Mouse (Mus musculus): Measurements from ENCODE around the gene Dgke. TPM values are rescaled to one million over a fixed set of nuclear protein-coding genes. Genes with fewer than 3 reads are reported as not detected.
"Not testable (repeated sequence)": the region's sequence is repeated elsewhere in the genome, so short reads cannot be mapped to it uniquely, and the experiment has no call there.

Dgke gene
- polyA plus RNA-seq, 2 experiments from 2014 or later: 3.7 to 4.9 TPM

DNA sequence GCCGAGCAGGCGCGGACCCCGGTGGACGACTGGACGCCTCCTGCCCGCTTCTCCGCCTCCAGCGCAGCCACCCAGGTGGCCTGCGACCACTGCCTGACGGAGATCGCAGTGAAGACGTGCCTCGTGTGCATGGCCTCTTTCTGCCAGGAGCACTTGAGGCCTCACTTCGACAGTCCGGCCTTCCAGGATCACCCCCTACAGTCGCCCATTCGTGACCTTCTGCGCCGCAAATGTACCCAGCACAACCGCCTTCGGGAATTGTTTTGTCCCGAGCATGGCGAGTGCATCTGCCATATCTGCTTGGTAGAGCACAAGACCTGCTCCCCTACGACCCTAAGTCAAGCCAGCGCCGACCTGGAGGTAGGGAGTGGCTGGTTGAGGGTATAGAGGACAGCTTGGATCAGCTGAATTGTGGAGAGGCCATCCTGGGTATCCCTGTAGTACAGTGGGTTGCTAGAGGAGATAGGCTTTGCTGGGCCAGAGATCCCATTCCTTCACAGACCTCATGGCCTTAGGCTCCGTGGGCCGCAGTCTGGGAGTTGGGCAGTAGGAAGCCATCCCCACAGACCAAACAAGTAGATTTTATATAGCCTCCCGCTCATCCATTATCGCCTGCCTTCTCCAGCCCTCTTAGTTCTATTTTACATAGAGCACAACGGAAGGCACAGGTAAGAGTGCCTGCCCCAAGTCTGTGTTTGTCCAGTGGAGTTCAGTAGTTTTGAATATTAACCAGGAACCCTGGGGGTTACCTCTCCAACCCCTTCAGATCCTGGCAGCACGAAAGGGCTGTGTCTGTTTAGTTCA, 66.7 kb downstream of the Dgke start:
- ATAC-seq: no peak

DNA sequence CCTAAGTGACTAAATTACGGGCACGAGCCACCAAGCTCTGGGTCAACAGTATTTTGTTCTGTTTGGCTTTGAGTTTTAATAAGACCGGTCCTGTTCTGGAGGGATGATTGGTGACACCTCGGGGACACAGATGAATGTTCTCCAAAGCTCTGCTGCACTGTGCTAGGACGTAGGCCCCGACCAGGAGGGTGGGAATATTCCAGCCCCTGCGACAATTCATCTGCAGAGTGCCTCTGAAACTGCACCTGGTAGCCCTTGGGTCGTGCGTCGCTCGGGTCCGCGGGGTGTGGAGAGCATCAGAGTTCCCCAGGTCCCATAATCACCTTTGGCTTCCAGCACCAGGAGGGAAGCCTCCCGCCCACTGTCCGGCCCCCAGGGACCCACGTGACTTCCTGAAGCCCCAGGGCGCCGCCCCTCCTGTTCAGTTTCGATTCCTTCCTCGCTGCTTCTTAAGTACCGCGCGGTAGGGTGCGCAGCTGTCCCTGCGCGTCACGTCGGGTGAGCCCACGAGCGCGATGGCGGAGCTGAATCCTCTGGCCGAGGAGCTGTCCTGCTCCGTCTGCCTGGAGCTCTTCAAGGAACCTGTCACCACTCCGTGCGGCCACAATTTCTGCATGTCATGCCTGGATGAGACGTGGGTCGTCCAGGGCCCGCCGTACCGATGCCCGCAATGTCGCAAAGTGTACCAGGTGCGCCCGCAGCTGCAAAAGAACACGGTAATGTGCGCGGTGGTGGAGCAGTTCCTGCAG, 67.5 kb downstream of the Dgke start, which contains the start of gene Trim25:
Trim25 (plus strand) TSS at position 403 of the 749 bp plus-strand sequence.
- ATAC-seq: peak; percentile 94

DNA sequence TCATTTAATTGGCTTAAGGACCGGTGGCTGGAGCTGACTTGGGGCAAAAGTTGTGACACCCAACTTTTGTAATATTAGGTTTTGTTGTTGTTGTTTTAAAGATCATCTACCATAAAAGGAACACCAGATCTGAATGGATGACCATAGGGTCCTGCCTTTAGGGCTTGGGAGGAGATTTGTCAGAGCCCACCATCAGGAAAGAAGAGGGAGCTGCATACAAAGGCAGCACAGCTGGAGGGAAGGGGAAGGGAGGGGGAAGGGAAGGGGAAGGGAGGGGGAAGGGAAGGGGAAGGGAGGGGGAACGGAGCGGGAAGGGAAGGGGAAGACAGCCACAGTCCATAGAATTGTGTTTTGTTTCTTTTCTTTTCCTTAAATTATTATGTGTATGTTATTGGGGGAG, 68.2 kb downstream of the Dgke start:
- no peak for ATAC-seq

DNA sequence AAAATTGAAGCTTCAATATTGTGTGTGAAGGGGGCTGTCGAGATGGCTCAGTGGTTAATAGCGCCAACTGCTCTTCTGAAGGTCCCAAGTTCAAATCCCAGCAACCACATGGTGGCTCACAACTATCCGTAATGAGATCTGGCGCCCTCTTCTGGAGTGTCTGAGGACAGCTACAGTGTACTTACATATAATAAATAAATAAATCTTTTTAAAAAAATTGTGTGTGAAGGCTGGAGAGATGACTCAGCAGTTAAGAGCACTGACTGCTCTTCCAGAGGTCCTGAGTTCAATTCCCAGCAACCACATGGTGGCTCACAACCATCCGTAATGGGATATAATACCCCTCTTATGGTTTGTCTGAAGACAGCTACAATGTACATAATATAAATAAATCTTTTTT, 69.3 kb downstream of the Dgke start:
- not testable (repeated sequence) for ATAC-seq

DNA sequence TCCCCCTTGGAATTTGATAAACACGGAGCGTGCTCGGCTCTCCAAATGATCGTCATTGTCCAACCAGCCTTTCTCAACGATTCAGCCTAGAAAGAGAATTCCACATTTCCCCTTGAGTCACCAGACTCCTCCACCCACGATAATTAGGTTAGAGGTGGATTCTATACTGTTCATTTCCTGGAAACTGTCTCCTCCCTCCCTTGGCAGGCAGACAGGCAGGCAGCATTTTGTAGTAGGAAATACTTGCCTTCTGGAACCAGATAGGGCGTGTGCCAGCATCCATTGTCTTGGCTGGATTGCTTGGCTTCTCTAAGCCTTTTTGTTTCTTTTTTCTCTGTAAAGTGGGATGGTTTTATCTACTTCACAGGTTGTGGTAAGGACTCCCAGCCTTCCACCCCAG, 70.2 kb downstream of the Dgke start:
- no peak for ATAC-seq

DNA sequence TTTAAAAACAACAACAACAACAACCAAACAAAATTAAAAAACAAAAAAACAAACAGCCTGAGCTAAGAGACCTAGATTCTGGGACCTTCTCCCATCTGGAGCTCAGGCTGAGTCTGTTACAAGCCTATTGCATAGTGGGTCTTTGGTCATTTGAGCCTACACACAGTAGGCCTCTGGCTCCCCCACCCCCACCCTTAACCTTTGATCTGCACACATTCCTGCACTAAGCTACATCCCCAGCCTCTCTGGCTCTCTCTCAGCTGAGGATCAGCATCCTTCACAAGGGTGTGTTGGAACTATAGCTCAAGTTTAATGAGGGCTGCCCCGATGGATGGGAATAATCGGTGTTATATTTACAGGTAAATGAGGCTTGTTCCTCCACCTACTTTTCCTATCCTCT, 71.0 kb downstream of the Dgke start:
- ATAC-seq: no peak

DNA sequence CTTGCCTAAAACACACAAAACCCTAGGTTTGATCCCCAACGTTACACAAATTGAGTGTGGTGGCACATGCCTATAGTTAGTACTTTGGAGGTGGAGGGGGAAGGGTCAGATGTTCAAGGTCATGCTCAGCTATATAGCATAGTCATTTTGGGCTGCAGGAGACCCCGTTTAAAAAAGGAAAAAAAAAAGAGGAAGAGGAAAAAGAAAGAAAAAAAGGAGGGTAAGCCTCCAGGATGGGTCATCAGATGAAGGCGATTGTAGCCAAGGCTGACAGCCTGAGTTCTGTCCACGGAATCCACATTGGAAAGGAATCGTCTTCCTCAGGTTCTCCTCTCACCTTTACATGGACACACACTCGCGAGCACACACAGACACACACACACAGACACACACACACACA, 72.2 kb downstream of the Dgke start:
- ATAC-seq: no peak

DNA sequence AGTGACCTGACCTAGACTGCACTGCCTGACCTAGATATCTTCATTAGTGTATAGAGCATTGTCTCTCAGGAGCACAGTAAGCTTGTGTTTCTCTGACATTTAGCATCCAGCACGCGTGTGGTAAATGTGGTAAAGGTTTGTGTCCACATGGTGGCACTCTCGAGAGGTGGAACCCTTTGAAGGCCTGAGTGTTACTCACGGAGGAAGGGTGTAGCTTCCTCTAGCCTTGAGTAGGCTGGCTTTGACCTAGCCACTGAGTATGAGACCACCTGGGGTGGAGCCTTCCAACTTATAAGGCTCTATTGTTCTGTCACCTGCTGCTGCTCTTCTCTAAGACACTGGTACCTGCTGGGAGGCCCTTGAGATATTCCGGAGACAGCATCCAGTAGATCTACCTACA, 73.0 kb downstream of the Dgke start:
- peak; percentile 92 for ATAC-seq

DNA sequence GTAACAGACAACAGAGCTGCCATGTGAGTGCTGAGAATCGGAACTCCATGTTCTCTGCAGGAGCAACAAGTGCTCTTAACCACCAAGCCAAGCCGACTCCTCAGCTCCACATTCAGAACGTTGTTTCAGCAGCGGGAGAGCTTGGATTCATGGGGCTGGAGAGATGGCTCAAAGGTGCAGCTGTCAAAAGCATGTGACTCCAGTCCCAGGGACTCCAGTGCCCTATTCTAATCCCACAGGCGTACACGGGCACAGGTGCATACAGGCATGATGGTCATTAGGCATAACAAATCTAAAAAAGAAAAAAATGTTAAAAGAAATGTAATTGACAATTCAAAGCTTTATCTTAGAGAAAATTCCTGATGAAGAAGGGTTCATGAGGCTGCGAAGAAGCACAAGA, 73.5 kb downstream of the Dgke start:
- no peak for ATAC-seq

DNA sequence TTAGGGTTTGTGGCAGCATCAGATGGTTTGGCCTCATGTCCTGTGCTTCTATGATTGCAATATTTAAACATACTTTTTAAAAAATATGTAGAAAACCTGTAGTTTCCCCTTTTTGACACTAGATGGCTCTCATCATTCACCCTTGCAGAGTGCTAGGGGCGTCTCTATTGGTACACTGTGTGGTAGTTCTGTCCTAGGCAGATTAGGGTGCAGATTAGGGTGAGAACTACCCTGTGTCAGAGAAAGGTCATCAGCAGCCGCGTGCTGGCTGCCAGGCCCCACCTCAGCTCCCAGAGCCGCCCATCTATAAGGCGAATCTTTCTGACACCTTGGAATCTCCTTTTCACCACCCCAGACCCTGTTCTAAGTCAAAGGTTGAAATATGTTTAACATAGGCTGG, 77.1 kb downstream of the Dgke start:
- peak; percentile 42 for ATAC-seq

DNA sequence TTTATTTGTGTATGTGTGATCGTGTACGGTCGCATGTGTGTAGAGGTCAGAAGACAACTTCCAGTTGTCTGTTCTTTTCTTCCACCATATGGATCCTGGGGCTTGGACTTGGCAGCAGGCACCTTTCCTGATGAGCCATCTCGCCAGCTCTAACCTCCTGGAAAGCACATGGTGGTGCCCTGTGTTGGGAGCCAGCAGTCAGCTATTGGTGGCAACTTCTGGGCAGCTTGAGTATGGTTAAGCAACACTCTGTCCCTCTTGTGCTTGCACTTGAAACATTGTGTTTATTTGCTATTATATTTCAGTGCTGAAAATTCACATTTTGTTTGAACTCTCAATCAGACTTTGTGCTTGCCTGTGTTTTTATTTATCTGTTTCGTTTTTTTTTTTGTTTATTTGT, 77.7 kb downstream of the Dgke start:
- ATAC-seq: no peak

DNA sequence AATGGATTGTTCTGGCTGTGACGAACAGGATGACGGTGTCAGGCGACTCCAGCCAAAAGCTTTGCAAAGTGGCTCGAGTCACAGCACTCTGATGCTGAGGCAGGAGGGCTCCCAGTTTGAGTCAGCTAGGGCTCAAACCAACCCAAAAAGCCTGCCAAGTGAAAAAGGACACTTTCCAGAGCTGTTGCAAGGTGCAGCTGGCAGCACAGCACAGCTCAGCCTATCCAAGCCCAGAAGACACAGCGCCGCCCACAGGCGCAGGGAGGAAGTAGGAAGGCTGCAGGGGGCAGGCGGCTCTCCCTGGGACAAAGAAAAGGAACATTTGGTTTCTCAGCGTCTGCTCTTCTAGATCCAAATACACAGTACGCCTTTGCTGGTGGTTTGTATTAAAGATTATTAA, 80.0 kb downstream of the Dgke start:
- ATAC-seq: no peak

Other genes with a start within 250 kb of the Dgke start
- 1 to 10 TPM; 1.5 to 2.0 TPM for gene Akap1, start 202.3 kb downstream of the Dgke start, polyA plus RNA-seq (2017; shearing (Covaris generic))
- gene Scpep1, start 111.4 kb downstream of the Dgke start, polyA plus RNA-seq (2017; shearing (Covaris generic)): 10 to 100 TPM; 24.0 to 33.4 TPM
- gene Elobl, start 99.9 kb downstream of the Dgke start, polyA plus RNA-seq (2017; shearing (Covaris generic)): not detected
- gene Coil, start 96.6 kb downstream of the Dgke start, polyA plus RNA-seq (2017; shearing (Covaris generic)): 1 to 10 TPM; 4.8 to 6.5 TPM
- gene Trim25, start 67.5 kb downstream of the Dgke start, polyA plus RNA-seq (2017; shearing (Covaris generic)): 10 to 100 TPM; 10.3 to 15.4 TPM
- not detected for gene Gm525, start 7.0 kb upstream of the Dgke start, polyA plus RNA-seq (2017; shearing (Covaris generic))
- gene Nog, start 235.5 kb upstream of the Dgke start, polyA plus RNA-seq (2017; shearing (Covaris generic)): not detected